Mouse (Mus musculus): Measurements from ENCODE around the gene Fasl.

DNA sequence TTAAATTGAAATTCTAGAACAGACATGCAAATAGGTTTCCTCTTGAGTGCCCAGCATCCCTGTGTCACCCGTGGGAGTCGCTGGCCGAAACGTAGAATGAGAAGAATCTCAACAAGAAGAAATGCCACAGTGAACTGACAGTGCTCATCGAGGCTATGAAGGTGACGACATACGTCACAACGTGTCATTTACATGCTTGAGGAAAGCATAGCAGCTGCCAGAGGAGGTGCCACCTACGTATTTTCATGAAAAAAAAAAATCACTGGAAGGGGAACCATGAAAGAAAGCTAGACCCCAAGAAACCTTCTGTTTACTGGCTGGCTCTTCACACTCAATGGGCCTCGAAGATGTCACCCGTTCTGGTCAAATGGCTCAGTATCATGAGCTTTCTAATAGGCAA lies 54.0 kb downstream of the Fasl start:
- TF ChIP-seq CTCF (IDR thresholded peaks at IDR 0.05; ENCODE audit: insufficient read depth, low read depth, low read length) (no peak), POLR2A (IDR thresholded peaks at IDR 0.05; ENCODE audit: insufficient read depth, low read depth, low read length) (no peak)

Data from olfactory bulb, adult 2 months (tissue).